ENCODE assay signal across 29 mouse cellular contexts in the genomic region with DNA sequence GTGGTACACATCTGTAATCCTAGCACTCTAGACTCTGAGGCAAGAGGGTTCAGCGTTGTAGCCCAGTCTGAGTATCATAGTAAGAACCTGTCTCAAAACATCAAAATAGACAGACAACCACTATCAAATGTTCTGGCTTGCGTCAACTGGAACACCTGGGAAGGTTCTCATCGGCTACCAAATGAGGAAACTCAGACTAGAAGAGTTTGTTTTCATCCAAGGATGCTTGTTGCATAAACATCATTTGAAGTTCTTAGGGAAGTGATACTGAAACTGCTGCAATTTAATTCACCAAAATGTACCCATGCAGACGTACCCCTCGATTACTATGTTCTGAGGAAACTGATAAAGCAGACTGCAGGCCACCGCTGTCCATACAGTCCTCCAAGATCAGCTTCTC.
DNase-seq lines count a peak whose midpoint lies in the region; ATAC-seq lines count a peak whose summit lies in the region.
"Had no signal": no experiment of that assay in that cellular context is flagged by ENCODE, and none has a peak within 500 bp of the region (broad histone marks: within the 10 kb centered on the region; RNA-seq: fewer than 3 reads in every experiment).

No protein-coding gene starts in this region.

- WGBS in midbrain, embryonic 15.5 days: 96% methylated on average over 6 of the region's 6 CpGs

- no peaks in the 10 kb centered on the region for H3K9me3 ChIP-seq in midbrain, embryonic 15.5 days
- H3K9me3 ChIP-seq: embryonic facial prominence, embryonic 12.5 days; embryonic facial prominence, embryonic 15.5 days; forebrain, embryonic 12.5 days; forebrain, embryonic 15.5 days; G1E; heart, embryonic 10.5 days; heart, embryonic 13.5 days had no signal

- no peak overlapping the region for H3K4me3 ChIP-seq in midbrain, embryonic 15.5 days
- H3K4me3 ChIP-seq: embryonic facial prominence, embryonic 12.5 days; embryonic facial prominence, embryonic 15.5 days; erythroblast, embryonic 14.5 days; forebrain, embryonic 12.5 days; forebrain, embryonic 15.5 days; heart, adult 2 months; heart, embryonic 10.5 days; heart, embryonic 13.5 days had no signal

- H3K4me2 ChIP-seq in midbrain, embryonic 15.5 days: no peak overlapping the region
- H3K4me2 ChIP-seq: embryonic facial prominence, embryonic 12.5 days; embryonic facial prominence, embryonic 15.5 days; forebrain, embryonic 12.5 days; forebrain, embryonic 15.5 days; heart, embryonic 13.5 days; hindbrain, embryonic 14.5 days had no signal

- H3K27ac ChIP-seq in midbrain, embryonic 15.5 days: no peak overlapping the region
- H3K27ac ChIP-seq: embryonic facial prominence, embryonic 12.5 days; embryonic facial prominence, embryonic 15.5 days; forebrain, embryonic 12.5 days; forebrain, embryonic 15.5 days; heart, adult 2 months; heart, embryonic 10.5 days; heart, embryonic 13.5 days; hindbrain, embryonic 14.5 days; hindbrain, postnatal 0 days had no signal

- H3K27me3 ChIP-seq in splenic B cell, adult 2 months (ENCODE audit: control insufficient read depth, insufficient read depth, low read length, poor library complexity, severe bottlenecking): no peaks in the 10 kb centered on the region
- H3K27me3 ChIP-seq in midbrain, embryonic 15.5 days (replicated peaks): no peaks in the 10 kb centered on the region
- H3K27me3 ChIP-seq: CH12.LX; embryonic facial prominence, embryonic 12.5 days; embryonic facial prominence, embryonic 15.5 days; forebrain, embryonic 12.5 days; forebrain, embryonic 15.5 days; heart, embryonic 13.5 days had no signal

- ATAC-seq in common myeloid progenitor, adult 5-6 weeks (replicated peaks; ENCODE audit: low read depth, poor library complexity, severe bottlenecking): peak; percentile 43
- peak; percentile 42 for ATAC-seq in megakaryocyte progenitor cell, adult 5-6 weeks (replicated peaks; ENCODE audit: poor library complexity)
- no peak for ATAC-seq in midbrain, embryonic 15.5 days (replicated peaks)
- no peak for ATAC-seq in erythroblast, adult 5-6 weeks (replicated peaks; ENCODE audit: low FRiP score, poor library complexity, severe bottlenecking)
- ATAC-seq: activated CD4-positive, CD25-positive, alpha-beta regulatory T cell, adult 4 months; forebrain, embryonic 15.5 days; hindbrain, postnatal 0 days had no signal

- peak; percentile 50 to 56 for DNase-seq in spleen, postnatal 36 days (ENCODE audit: low spot score in 2 of 2)
- no peak for DNase-seq in spleen, postnatal 4 days (ENCODE audit: low spot score in 2 of 2)
- DNase-seq in splenic B cell, adult 2 months (ENCODE audit: low read depth, low spot score): peak; percentile 82
- no peak for DNase-seq in Muller cell, postnatal 12 days (ENCODE audit: inconsistent ontology term)
- DNase-seq: adrenal gland, adult 8-10 months; adrenal gland, postnatal 25 days; cerebellum, adult 11-12 months; cerebellum, adult 8-10 months; cerebellum, postnatal 14 days; gastrocnemius, postnatal 25 days; heart, adult 2 months; heart, postnatal 14 days; heart, postnatal 4 days had no signal

- H3K4me1 ChIP-seq in midbrain, embryonic 15.5 days: no peaks in the 10 kb centered on the region
- H3K4me1 ChIP-seq: forebrain, embryonic 12.5 days; forebrain, embryonic 15.5 days had no signal

- no peak overlapping the region for H3K9ac ChIP-seq in midbrain, embryonic 15.5 days
- H3K9ac ChIP-seq: embryonic facial prominence, embryonic 12.5 days; embryonic facial prominence, embryonic 15.5 days; forebrain, embryonic 12.5 days; forebrain, embryonic 15.5 days; heart, embryonic 13.5 days; hindbrain, embryonic 14.5 days had no signal

- H3K36me3 ChIP-seq in splenic B cell, adult 2 months (ENCODE audit: control insufficient read depth, insufficient read depth, low read length, poor library complexity, severe bottlenecking): no peaks in the 10 kb centered on the region
- no peaks in the 10 kb centered on the region for H3K36me3 ChIP-seq in midbrain, embryonic 15.5 days (replicated peaks)
- H3K36me3 ChIP-seq: embryonic facial prominence, embryonic 12.5 days; embryonic facial prominence, embryonic 15.5 days; forebrain, embryonic 12.5 days; forebrain, embryonic 15.5 days; heart, embryonic 10.5 days; heart, embryonic 13.5 days had no signal

Comparison
In these comparisons a context has a peak if more than half of its experiments do, and no peak if none do; other contexts are left out.
1. DNase-seq: peak in spleen, postnatal 36 days (2 of 2) and splenic B cell, adult 2 months (single experiment); none in spleen, postnatal 4 days (0 of 2) and Muller cell, postnatal 12 days (single experiment).
2. ATAC-seq: peak in common myeloid progenitor, adult 5-6 weeks (single experiment) and megakaryocyte progenitor cell, adult 5-6 weeks (single experiment); none in midbrain, embryonic 15.5 days (single experiment) and erythroblast, adult 5-6 weeks (single experiment).